Mouse (Mus musculus): ENCODE measurements around the gene Cited4. TPM values are rescaled to one million over a fixed set of nuclear protein-coding genes. Genes with fewer than 3 reads are reported as not detected.

Gene Cited4
- polyA plus RNA-seq, 1 experiment from 2014 or later, result 0.61 TPM

DNA sequence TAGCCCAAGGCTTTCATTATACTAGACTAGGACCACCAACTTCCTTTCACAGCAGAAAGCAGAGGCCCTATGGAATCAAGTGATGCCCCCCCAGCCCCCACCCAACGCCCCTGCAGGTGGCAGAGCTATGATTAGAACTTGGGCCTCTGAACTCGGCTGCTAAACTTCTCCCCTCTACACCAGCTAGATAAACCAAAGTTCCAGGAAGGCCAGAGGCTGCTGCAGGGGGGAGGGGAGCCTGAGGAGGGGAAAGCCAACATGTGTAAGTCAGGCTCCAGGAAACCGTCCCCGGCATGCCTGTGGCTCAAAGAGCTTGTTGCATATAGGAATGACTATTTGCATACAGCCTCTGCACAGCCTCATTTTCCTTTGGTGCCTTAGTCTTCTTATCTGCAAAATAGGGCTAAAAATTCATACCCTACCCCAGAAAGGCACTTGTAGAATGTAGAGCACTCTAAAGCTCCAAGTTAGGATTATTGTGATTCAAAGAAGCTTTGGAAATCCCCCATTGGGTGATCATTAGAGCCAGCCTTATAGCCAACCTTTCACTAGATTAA is 1.1 kb upstream of the Cited4 start:
- peaks cover 20% of the 10 kb centered on the region for H3K4me1 ChIP-seq (replicated peaks)
- no peak overlapping the region for H3K9ac ChIP-seq
- H3K9me3 ChIP-seq, result no peaks in the 10 kb centered on the region
- no peaks in the 10 kb centered on the region for H3K36me3 ChIP-seq
- no peak overlapping the region for H3K4me2 ChIP-seq
- peaks cover 40% of the 10 kb centered on the region for H3K27me3 ChIP-seq
- no peak overlapping the region for H3K4me3 ChIP-seq
- no peak overlapping the region for H3K27ac ChIP-seq
- 41% methylated on average over 4 of the region's 4 CpGs for WGBS
- no peak for ATAC-seq (ENCODE audit: low FRiP score)

DNA sequence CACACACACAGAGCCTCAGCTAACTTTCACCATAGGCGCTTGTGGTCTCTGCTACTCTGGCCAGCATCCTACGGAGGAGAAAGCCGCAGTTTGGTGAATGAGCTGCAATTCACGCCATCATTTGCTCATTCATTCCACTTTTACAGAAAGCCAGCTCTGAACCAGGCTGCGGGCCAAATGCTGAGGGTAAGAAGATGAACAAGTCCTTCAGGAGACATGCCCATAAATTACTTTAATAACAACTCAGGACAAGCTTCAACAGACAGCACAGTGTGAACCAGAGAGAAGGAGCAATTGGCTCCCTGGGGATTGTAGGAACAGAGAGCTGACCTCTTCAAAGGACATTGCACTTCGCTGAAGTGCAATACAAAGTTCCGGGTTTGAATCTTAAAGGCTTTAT is 590 bp upstream of the Cited4 start:
- no peak for ATAC-seq (ENCODE audit: low FRiP score)
- Histone ChIP-seq H3K4me1 (replicated peaks) (peaks cover 20% of the 10 kb centered on the region), H3K27ac (no peak overlapping the region), H3K36me3 (no peaks in the 10 kb centered on the region), H3K4me3 (no peak overlapping the region), H3K9me3 (no peaks in the 10 kb centered on the region), H3K4me2 (no peak overlapping the region), H3K9ac (no peak overlapping the region), H3K27me3 (peaks cover 42% of the 10 kb centered on the region)
- 61% methylated on average over 7 of the region's 7 CpGs for WGBS

DNA sequence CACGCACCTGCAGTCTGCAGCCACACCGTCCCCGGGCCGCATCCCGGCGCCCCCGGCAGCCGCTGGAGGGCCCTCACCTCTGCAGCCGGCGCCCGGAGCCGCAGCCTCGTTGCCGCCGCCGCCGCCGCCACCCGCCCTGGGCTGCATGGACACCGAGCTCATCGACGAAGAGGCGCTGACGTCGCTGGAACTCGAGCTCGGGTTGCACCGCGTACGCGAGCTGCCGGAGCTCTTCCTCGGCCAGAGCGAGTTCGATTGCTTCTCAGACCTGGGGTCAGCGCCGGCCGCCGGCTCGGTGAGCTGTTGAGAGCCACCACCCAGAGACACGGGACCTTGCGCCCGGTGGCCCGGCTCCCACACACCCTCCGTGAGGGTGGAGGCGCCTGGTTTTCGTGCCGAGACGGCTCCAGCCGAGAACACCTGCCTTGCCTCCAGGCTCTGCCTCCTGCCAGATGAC is 701 bp downstream of the Cited4 start:
- Histone ChIP-seq H3K9ac (peak overlapping the region; percentile 75), H3K9me3 (no peaks in the 10 kb centered on the region), H3K36me3 (no peaks in the 10 kb centered on the region), H3K4me2 (peak overlapping the region; percentile 99), H3K27me3 (peaks cover 55% of the 10 kb centered on the region), H3K27ac (no peak overlapping the region), H3K4me1 (replicated peaks) (peaks cover 20% of the 10 kb centered on the region), H3K4me3 (peak overlapping the region; percentile 55)
- WGBS, result under 1% methylated on average over 50 of the region's 50 CpGs
- ATAC-seq (ENCODE audit: low FRiP score), result peak; percentile 60

DNA sequence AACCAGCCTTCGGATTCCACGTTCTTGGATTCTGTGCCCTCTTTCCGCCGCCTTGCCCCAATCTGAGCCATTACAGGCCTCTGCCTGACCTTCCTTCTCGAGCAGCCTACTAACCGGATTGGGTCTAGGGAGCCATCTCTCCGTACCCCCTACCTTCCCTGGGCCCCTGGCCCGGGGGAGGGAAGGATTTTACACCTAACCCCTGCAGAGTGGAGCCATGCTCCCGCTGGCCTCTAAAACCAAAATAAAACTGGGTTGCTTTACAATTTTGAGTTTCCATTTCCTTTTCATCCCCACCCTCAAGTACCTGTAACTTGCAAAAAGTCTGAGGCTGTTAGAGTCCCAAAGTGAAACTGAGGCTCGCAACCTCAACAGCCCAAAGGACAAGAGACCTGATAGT is 1.2 kb downstream of the Cited4 start:
- whole genome bisulfite sequencing, result 15% methylated on average over 10 of the region's 10 CpGs
- Histone ChIP-seq H3K4me3 (peak overlapping the region; percentile 55), H3K27ac (no peak overlapping the region), H3K4me1 (replicated peaks) (peaks cover 20% of the 10 kb centered on the region), H3K9me3 (no peaks in the 10 kb centered on the region), H3K9ac (peak overlapping the region; percentile 75), H3K27me3 (peaks cover 55% of the 10 kb centered on the region), H3K36me3 (no peaks in the 10 kb centered on the region), H3K4me2 (peak overlapping the region; percentile 99)
- ATAC-seq (ENCODE audit: low FRiP score), result no peak

DNA sequence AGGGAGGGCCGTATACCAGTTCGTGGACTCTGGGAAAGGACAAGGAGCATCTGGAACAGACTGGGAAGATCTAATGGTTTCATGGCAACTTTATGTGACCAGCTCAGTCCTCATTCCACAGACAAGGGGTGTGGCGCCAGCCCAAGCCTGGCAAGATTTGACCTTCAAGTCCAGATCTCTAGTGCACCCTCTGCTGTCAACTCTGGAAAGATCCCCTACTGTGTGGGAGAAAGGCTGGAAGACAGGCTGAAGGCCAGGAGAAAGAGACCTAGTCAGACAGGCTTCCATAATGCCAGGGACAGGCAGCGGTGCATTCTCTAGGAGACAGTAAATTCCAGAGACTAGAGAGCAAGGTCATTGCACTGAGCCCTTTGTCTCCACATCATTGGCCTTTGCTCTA is 2.2 kb downstream of the Cited4 start:
- H3K9me3 ChIP-seq, result no peaks in the 10 kb centered on the region
- H3K36me3 ChIP-seq, result no peaks in the 10 kb centered on the region
- no peak overlapping the region for H3K4me2 ChIP-seq
- H3K27me3 ChIP-seq, result peaks cover 55% of the 10 kb centered on the region
- H3K27ac ChIP-seq, result no peak overlapping the region
- ATAC-seq (ENCODE audit: low FRiP score), result no peak
- peaks cover 20% of the 10 kb centered on the region for H3K4me1 ChIP-seq (replicated peaks)
- H3K9ac ChIP-seq, result no peak overlapping the region
- 92% methylated on average over 4 of the region's 4 CpGs for WGBS
- no peak overlapping the region for H3K4me3 ChIP-seq

DNA sequence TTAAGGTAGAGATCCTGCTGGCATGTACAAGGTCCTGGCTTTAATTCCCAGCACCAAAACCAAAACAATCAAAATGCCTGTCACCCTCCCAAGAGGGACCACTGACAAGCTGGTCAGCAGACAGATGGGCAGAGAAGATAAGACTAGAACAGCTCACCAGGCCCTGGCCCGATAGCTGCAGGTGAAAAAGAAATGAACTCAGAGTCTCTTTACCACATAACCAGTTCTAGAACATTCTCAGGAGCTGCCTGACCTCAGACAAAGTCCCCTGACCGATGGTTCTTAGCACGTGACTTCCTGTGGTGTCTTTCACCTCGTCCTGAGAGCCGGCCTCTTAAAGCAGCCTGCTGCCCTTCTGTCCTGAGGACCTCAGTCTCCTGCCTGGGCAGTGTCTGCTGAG is 3.2 kb downstream of the Cited4 start:
- Histone ChIP-seq H3K4me1 (replicated peaks) (peaks cover 20% of the 10 kb centered on the region), H3K9me3 (no peaks in the 10 kb centered on the region), H3K36me3 (no peaks in the 10 kb centered on the region), H3K27me3 (peaks cover 55% of the 10 kb centered on the region), H3K9ac (no peak overlapping the region), H3K4me2 (no peak overlapping the region), H3K4me3 (no peak overlapping the region), H3K27ac (no peak overlapping the region)
- no peak for ATAC-seq (ENCODE audit: low FRiP score)
- 66% methylated on average over 5 of the region's 5 CpGs for WGBS

DNA sequence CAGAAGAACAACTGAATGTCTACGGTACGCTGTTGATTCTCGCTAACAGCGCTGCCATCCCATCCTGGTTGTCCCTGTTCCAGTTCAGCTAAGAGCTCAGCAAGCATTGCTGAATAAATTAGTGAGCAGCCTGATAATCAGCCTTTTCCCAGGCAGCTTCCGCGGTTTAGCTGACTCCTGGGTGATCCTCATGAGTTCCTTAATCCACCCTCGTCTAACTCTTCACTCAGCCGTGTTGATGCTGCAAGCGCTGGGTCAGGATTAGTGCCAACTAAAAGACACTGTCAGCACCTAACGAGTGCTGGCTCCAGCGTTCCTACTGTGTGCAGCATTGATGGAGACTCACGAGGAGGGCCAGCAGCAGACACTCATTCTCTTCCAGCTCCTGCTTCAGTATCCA is 4.7 kb downstream of the Cited4 start:
- H3K4me1 ChIP-seq (replicated peaks), result peaks cover 17% of the 10 kb centered on the region
- no peak for ATAC-seq (ENCODE audit: low FRiP score)
- no peak overlapping the region for H3K4me3 ChIP-seq
- peaks cover 45% of the 10 kb centered on the region for H3K27me3 ChIP-seq
- 63% methylated on average over 12 of the region's 12 CpGs for WGBS
- no peak overlapping the region for H3K27ac ChIP-seq
- H3K9ac ChIP-seq, result no peak overlapping the region
- no peaks in the 10 kb centered on the region for H3K36me3 ChIP-seq
- no peak overlapping the region for H3K4me2 ChIP-seq
- no peaks in the 10 kb centered on the region for H3K9me3 ChIP-seq

DNA sequence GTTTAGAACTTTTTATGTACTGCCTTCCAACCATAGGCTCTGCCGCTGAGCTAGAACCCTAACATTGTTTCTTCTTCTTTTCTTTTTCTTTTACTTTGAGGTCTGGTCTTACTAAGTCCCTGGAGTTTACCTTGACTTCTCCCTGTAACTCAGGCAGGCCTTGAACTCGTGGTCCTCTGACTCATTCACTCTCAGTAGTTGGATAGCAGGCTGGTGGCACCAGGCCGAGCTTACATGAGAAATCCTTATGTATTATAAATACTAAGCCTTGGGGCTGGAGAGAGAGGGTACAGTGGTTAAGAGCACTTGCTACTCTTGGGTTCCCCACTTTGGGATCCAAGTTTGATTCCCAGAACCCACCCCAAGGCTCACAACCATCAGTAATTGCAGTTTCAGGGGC is 7.2 kb downstream of the Cited4 start:
- no peak overlapping the region for H3K9ac ChIP-seq
- no peaks in the 10 kb centered on the region for H3K4me1 ChIP-seq (replicated peaks)
- no peaks in the 10 kb centered on the region for H3K36me3 ChIP-seq
- peaks cover 19% of the 10 kb centered on the region for H3K27me3 ChIP-seq
- ATAC-seq (ENCODE audit: low FRiP score), result no peak
- WGBS, result 80% methylated on average over 3 of the region's 3 CpGs
- no peak overlapping the region for H3K4me3 ChIP-seq
- no peak overlapping the region for H3K4me2 ChIP-seq
- no peak overlapping the region for H3K27ac ChIP-seq
- no peaks in the 10 kb centered on the region for H3K9me3 ChIP-seq

DNA sequence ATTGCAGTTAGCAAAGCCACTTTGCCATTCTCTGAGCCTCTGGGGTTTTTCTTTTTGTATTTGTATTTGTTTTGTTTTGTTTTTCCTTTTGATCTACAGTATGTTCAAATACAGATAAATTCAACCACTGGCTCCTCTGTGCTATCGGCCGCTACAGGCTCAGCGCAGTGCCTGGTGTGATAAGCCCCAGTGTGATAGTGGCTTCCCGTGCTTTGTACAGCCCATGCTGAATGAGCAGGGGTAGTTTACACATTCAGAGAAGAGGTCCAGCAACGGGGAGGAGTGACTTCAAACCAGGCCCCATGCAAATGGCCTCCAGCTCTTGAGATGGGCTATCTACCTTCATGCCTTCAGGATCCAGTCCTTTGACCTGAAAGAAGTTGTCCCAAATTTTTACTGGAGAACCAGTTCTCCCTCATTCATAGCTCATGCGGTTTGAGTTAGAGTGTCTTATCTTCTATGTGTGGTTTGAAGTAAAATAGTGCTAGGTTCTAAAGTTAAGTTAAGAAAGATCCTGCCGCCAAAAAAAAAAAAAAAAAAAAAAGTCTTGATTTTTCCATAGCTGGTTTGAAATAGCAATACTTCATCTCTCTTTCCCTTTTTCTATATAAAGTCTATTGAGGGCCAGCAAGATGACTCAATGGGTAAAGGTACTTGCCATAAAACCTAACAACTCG is 8.5 kb downstream of the Cited4 start:
- Histone ChIP-seq H3K4me2 (no peak overlapping the region), H3K4me1 (replicated peaks) (no peaks in the 10 kb centered on the region), H3K27ac (no peak overlapping the region), H3K9ac (no peak overlapping the region), H3K4me3 (no peak overlapping the region), H3K36me3 (no peaks in the 10 kb centered on the region), H3K27me3 (peaks cover 16% of the 10 kb centered on the region; the same call in 1 of the 2 replicates), H3K9me3 (no peaks in the 10 kb centered on the region)
- ATAC-seq (ENCODE audit: low FRiP score), result no peak
- WGBS, result 79% methylated on average over 8 of the region's 8 CpGs

DNA sequence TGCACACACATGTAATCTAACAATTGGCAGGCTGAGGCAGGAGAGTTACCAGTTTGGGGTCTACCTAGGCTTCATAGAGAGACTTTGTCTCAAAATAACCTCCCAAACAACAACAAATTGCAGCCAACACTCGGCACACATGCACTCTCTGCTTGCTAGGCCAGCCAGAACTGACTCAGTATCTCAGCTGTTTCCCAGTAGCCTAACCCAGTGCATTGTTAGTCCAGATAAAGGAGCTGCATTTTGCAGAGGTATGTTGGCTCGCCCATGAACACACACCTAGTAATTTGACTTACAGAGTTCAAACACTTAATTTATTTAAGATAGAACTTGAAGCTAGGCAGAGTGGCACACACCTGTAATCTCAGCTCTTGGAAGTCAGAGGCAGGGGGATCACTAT is 9.3 kb downstream of the Cited4 start:
- Histone ChIP-seq H3K4me2 (no peak overlapping the region), H3K27ac (no peak overlapping the region), H3K4me3 (no peak overlapping the region), H3K27me3 (peaks cover 15% of the 10 kb centered on the region; the same call in 1 of the 2 replicates), H3K4me1 (replicated peaks) (no peaks in the 10 kb centered on the region), H3K36me3 (no peaks in the 10 kb centered on the region), H3K9ac (no peak overlapping the region), H3K9me3 (no peaks in the 10 kb centered on the region)
- 66% methylated on average over 2 of the region's 2 CpGs for WGBS
- no peak for ATAC-seq (ENCODE audit: low FRiP score)

DNA sequence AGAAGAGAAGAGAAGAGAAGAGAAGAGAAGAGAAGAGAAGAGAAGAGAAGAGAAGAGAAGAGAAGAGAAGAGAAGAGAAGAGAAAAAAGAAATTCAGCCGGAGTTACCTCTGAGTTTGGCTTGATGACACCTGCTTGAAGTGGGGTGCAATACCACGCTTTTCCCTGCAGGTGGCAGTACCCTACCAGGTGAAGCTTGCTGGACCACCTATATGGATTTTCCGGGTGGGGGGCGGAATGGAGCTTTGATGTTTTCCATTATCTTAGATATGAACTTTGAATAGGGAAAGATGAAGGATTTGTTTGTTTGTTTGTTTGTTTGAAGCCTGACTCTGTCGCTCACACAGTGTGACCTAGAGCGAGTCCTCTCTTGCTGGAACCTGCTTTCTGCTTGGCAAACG is 14.6 kb downstream of the Cited4 start:
- H3K9ac ChIP-seq, result no peak overlapping the region
- no peak for ATAC-seq (ENCODE audit: low FRiP score)
- WGBS, result 58% methylated on average over 7 of the region's 7 CpGs
- H3K9me3 ChIP-seq, result no peaks in the 10 kb centered on the region
- H3K36me3 ChIP-seq, result no peaks in the 10 kb centered on the region
- H3K4me3 ChIP-seq, result no peak overlapping the region
- no peaks in the 10 kb centered on the region for H3K27me3 ChIP-seq
- no peak overlapping the region for H3K27ac ChIP-seq
- no peaks in the 10 kb centered on the region for H3K4me1 ChIP-seq (replicated peaks)
- H3K4me2 ChIP-seq, result no peak overlapping the region

DNA sequence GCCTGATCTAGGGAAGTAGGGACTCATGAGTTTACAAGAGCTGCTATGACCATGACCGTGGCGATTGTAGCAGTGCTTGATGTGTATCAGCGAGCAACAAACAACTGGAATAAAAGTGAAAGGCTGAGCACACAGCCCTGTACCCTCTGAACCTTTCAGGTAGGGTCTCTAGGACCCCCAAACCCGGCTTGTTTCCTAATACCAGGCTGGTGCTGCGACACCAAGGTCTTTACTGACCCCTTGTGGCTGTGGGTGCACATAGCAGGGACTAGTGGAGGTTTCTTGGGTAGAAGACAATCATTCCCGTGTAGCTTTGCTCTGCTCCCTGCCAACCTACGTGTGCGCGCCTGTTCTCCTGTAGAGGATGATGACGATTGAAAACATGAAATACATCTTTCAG is 15.8 kb downstream of the Cited4 start:
- H3K4me2 ChIP-seq, result no peak overlapping the region
- H3K4me3 ChIP-seq, result no peak overlapping the region
- H3K9ac ChIP-seq, result no peak overlapping the region
- H3K27ac ChIP-seq, result no peak overlapping the region
- no peaks in the 10 kb centered on the region for H3K4me1 ChIP-seq (replicated peaks)
- 29% methylated on average over 10 of the region's 10 CpGs for WGBS
- H3K27me3 ChIP-seq, result no peaks in the 10 kb centered on the region
- no peaks in the 10 kb centered on the region for H3K36me3 ChIP-seq
- ATAC-seq (ENCODE audit: low FRiP score), result no peak
- no peaks in the 10 kb centered on the region for H3K9me3 ChIP-seq

Data from hindbrain, embryonic 13.5 days (tissue).